Mouse (Mus musculus): ENCODE measurements around the gene Fam180a. TPM values are rescaled to one million over a fixed set of nuclear protein-coding genes. Genes with fewer than 3 reads are reported as not detected.
"Not testable (repeated sequence)": the region's sequence is repeated elsewhere in the genome, so short reads cannot be mapped to it uniquely, and the experiment has no call there.

The Fam180a gene
- total RNA-seq (2021): 1 to 10 TPM; 3.5 to 4.4 TPM
- long read RNA-seq, experiment 1, transcript Fam180a-201 (3 exons, 1,606 nt): major isoform, 5 of 5 reads
- long read RNA-seq, experiment 1, partial matches to known transcripts: 0 of 5 reads
- long read RNA-seq, experiment 1, other reads (novel, unspliced or antisense): 0 of 5 reads
- long read RNA-seq, experiment 2, partial matches to known transcripts: 1 of 5 reads
- long read RNA-seq, experiment 2, other reads (novel, unspliced or antisense): 0 of 5 reads

DNA sequence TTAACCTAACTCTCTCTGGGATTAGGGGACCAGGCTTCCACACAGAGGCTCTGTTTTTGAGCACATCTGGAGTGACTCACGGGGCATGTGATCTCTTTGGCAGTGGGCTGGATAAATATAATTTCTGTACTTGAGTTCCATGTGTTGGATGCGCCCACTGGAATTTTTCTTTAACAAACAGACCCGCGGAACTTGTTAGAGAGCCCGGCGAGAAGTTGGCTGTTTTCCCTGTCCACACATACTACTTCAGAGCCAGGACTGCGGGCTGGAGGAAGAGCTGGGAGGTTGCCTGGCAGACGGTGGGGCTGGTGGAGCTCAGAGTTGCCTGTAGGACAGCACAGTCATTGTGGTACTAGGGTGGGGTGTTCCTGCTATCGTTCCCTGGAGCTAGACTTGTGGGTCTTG, at the start of gene Fam180a:
Gene Fam180a (minus strand): TSS at position 31 of the 405 bp plus-strand sequence.
- no peak within 1 kb of the TSS for H3K27ac ChIP-seq
- peak; percentile 15 to 31 for DNase-seq (ENCODE audit: extremely low spot score in 1 of 2, low spot score in 2 of 2)
- no peak for TF ChIP-seq CTCF (IDR thresholded peaks at IDR 0.05)
- intact Hi-C loops (cut with DNase I): no loop called here
- H3K4me3 ChIP-seq: no peak within 1 kb of the TSS

DNA sequence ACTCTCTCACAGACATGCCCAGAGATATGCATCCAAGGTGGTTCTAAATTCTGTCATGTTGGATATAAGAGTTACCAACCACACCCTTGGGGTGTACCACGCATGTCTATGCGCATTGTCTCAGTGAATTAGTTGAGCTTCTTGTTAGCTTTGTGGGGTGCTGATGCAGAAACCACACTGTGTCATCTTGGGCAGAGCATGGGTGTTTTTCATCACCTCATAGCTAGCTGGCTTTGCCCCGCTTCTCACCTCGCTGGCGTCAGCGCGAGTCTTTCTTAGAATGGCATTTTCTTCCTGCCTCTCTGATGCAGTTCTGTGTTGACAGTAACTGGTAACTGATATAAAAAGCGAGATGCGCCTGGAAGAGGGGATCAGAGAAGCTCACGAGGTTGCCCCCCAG, 48.1 kb upstream of the Fam180a start:
- DNase-seq (ENCODE audit: extremely low spot score in 1 of 2, low spot score in 2 of 2): no peak
- intact Hi-C loops (cut with DNase I): loop anchor here (10.0 kb wide), 1 partner anchor 119 kb away; no protein-coding TSS in a partner anchor
- no peak overlapping the region for H3K4me3 ChIP-seq
- no peak overlapping the region for H3K27ac ChIP-seq
- TF ChIP-seq CTCF (IDR thresholded peaks at IDR 0.05): no peak

DNA sequence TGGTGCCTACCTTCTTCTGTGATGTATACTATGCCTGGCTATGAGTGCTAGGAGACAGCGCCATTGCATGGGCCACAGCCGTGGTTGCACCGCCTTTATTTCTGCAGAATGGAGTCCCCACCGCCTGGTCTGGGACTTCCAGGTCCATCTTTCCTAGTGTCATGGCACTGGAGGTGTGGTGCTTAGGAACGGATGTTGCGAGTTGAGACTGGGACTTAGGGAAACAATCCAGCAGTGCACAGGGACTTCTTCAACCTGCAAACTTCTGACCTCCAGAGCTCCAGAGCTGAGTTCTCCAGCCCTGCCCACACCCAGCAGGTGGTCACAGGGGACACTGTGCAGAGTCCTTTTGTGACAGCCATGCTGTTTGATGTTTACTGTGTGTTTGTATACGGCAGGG, 44.4 kb upstream of the Fam180a start:
- Histone ChIP-seq H3K4me3 (no peak overlapping the region), H3K27ac (no peak overlapping the region)
- no peak for TF ChIP-seq CTCF (IDR thresholded peaks at IDR 0.05)
- intact Hi-C loops (cut with DNase I): loop anchor here (10.0 kb wide), 1 partner anchor 116 kb away; no protein-coding TSS in a partner anchor
- DNase-seq (ENCODE audit: extremely low spot score in 1 of 2, low spot score in 2 of 2): no peak

DNA sequence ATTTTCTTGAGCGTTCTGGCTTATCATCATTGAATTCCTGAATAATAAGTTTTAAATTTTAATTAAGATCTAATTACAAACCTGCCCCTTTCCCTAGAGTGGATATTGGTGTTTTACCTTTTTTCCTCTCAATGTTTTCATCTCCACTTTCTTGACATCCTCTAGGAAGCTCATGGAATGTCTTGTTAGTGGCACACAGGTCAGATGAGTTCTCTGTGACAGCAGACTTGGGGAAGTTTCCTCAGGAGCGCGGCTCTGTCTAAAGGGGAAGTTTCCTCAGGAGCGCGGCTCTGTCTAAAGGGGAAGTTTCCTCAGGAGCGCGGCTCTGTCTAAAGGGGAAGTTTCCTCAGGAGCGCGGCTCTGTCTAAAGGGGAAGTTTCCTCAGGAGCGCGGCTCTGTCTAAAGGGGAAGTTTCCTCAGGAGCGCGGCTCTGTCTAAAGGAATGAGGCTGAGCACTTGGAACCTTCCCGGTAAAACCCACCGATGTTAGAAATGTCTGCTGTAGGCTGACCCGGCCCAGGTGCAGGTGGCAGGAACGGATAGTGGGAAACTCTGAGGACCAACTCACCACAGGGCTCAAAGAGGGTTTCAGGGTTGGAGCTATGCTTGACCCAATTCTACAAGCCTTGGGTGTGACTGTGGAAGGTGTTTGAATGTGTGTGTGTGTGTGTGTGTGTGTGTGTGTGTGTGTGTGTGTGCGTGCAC, 43.8 kb upstream of the Fam180a start:
- DNase-seq (ENCODE audit: extremely low spot score in 1 of 2, low spot score in 2 of 2); H3K4me3 ChIP-seq; H3K27ac ChIP-seq: not testable (repeated sequence)
- intact Hi-C loops (cut with DNase I): loop anchor here (10.0 kb wide), 1 partner anchor 115 kb away; no protein-coding TSS in a partner anchor

DNA sequence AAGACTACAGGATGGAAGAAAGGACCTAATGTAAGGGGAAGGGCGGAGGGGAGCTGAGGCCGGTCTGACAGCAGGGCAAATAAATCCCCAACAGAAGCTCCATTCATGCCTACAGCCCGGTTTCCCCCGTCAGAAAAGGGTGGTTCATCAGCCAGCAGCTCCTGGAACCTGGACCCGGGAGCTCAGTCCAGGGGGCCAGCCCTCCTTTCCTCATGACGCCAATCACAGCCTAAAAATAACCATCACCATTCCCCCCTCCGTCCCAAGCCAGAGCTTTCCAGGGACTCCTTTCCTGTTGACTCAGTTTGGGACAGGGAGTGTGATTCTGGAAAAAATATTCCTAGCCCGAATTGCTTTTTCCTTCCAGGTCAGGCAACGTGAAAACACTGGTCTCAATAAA, 36.7 kb upstream of the Fam180a start:
- H3K27ac ChIP-seq: no peak overlapping the region
- TF ChIP-seq CTCF (IDR thresholded peaks at IDR 0.05): no peak
- no peak overlapping the region for H3K4me3 ChIP-seq
- intact Hi-C loops (cut with DNase I): no loop called here
- no peak for DNase-seq (ENCODE audit: extremely low spot score in 1 of 2, low spot score in 2 of 2)

DNA sequence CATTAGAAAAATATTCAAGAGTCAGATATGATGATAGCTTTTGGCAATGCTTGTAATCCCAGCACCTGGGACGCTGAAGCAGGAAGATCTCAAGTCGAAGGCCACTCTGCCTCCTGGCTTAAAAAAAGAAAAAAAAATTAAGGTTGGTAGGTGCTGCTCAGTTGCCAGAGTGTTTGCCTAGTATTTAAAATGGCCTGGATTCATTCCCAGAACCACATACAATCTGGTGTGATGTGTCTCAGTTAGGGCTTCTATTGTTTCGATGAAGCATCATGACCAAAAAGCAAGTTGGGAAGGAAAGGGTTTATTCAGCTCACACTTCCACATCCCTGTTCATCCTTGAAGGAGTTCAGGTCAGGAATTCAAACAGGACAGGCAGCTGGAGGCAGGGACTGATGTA, 29.4 kb upstream of the Fam180a start:
- Histone ChIP-seq H3K27ac (no peak overlapping the region), H3K4me3 (no peak overlapping the region)
- no peak for DNase-seq (ENCODE audit: extremely low spot score in 1 of 2, low spot score in 2 of 2)
- intact Hi-C loops (cut with DNase I): no loop called here
- TF ChIP-seq CTCF (IDR thresholded peaks at IDR 0.05): no peak

DNA sequence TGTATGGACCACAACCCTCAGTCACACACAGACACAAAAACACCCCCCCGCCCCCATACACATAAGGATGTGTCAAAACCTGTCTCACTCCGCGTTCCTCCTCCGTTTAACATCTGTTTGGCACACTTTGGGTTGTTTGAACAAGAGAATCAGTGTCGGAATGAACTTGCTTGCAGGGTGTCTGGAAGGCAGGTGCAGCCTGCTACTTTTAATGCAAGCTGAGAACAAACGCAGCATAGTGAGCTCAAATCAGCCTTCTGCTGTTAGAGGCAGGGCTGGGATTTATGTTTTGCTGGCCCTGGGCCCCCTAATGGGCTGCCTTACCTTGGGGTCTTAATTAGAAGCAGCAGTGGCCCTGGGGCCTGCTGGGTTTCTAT, 28.7 kb upstream of the Fam180a start:
- H3K4me3 ChIP-seq: no peak overlapping the region
- no peak for TF ChIP-seq CTCF (IDR thresholded peaks at IDR 0.05)
- no peak overlapping the region for H3K27ac ChIP-seq
- intact Hi-C loops (cut with DNase I): no loop called here
- no peak for DNase-seq (ENCODE audit: extremely low spot score in 1 of 2, low spot score in 2 of 2)

DNA sequence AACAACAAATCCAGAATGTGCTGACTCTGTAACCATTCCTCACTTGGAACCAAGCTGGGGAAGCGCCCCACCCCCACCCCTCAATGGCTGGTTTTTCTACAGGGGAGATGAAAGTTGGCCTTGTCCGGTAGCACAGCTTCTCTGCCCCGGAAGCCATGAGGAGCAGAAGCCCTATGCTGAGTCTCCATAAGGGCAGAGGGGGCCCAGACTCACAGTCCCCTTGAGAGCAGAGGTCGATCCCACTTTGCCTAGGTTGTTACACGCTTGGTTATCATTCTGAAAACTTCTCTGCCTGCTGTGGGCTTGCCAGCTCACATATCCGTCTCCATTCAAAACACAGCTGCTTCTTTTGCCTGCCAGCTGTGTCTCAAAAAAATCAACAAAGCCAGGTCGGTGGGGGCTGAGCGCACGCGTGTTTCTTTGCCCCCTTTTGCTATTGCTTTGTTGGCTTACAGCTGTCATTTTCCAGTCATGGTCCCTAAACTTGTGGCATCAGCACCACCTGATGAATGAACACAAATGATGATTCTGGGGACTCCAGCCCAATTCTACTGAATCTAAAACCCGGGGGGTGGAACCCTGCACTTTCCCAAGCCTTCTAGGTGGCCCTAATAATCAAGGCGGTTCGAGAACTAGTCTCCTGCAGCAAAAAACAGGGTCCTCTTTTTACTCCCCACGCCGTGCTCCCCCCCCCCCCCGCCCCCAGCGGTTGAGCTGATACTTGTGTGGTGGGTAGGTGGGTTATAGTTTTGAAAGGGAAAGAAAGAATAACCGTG, 28.1 kb upstream of the Fam180a start:
- Histone ChIP-seq H3K4me3 (no peak overlapping the region), H3K27ac (no peak overlapping the region)
- DNase-seq (ENCODE audit: extremely low spot score in 1 of 2, low spot score in 2 of 2): no peak
- intact Hi-C loops (cut with DNase I): no loop called here
- no peak for TF ChIP-seq CTCF (IDR thresholded peaks at IDR 0.05)

DNA sequence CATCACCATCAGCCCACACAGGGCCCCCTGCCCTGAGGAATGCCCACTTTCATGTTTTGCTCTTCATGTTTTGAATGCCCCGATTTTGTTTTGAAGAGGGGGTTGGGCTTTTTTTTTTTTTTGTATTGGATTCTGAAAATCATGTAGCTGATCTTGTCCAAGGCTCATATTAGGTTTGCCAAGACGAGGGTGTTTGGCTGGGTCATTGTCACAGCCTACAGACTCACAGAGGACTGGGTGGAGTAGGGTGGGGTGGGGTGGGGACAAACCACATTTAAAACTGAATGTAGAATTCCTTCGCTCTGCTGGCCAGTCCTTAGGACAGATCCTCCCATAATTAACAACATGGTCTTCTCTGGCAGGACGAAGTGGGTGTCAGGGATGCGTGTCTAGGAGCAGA, 27.5 kb upstream of the Fam180a start:
- intact Hi-C loops (cut with DNase I): no loop called here
- DNase-seq (ENCODE audit: extremely low spot score in 1 of 2, low spot score in 2 of 2): no peak
- Histone ChIP-seq H3K27ac (no peak overlapping the region), H3K4me3 (no peak overlapping the region)
- no peak for TF ChIP-seq CTCF (IDR thresholded peaks at IDR 0.05)

DNA sequence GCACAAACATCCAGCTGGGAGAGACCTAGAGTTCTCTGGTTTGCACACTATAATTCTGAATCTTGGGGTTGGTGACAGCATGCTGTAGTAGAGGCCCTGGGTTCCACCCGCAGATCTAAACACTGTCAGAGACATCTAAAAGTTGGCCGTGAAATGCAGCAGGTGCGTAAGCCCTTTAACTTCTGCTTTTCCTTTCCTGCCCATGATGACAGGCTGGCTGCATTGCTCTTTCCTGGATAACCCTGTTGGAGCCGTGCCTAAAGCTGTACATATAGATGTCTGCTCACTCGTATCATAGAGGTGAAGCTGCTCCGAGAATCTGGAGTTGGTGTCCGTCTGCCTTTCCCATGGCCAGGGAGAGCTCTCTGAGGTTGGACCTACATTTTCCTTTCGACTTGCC, 26.9 kb upstream of the Fam180a start:
- Histone ChIP-seq H3K27ac (no peak overlapping the region), H3K4me3 (no peak overlapping the region)
- no peak for TF ChIP-seq CTCF (IDR thresholded peaks at IDR 0.05)
- DNase-seq (ENCODE audit: extremely low spot score in 1 of 2, low spot score in 2 of 2): no peak
- intact Hi-C loops (cut with DNase I): no loop called here

DNA sequence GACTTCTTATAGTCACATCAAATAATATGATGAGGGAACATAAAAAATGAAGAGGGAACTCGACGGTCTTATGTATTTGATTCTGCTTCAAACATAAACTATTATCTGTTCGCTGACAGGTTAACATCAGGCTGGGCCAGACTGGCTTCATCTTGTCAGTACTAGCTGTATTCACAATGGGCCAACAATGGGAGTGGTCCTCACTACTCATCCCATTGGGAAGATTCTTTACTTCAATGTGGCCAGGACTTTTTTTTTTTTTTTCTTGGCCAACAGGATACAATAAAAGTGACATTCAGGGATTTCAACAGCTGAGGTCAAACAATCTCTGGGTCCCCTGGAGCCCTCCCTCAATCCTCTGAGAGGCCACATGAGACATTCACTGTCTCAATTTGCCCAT, 25.9 kb upstream of the Fam180a start:
- intact Hi-C loops (cut with DNase I): no loop called here
- TF ChIP-seq CTCF (IDR thresholded peaks at IDR 0.05): no peak
- no peak for DNase-seq (ENCODE audit: extremely low spot score in 1 of 2, low spot score in 2 of 2)
- Histone ChIP-seq H3K4me3 (no peak overlapping the region), H3K27ac (no peak overlapping the region)

DNA sequence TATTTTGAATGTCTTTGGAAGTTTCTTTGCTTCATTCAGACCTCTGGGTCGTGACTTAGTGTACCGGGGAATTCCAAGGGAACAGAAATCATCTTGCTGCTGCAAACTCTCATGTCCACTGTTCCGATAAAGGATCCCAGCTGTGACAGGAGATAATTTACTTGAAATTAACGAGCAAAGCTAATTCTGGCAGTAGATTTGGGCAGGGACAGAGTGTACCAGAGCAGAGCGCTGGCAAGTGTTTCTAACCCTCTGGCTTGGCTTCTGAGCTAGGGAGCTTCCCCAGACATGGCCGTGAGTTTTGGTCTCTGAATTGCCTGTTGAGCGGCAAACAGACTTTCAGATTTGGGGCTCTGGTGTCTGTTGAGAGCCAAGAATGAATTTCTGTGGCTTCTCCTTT, 23.8 kb upstream of the Fam180a start:
- TF ChIP-seq CTCF (IDR thresholded peaks at IDR 0.05): no peak
- H3K27ac ChIP-seq: no peak overlapping the region
- intact Hi-C loops (cut with DNase I): no loop called here

More for the DNA sequence above, 23.8 kb upstream of the Fam180a start:
- no peak overlapping the region for H3K4me3 ChIP-seq
- DNase-seq (ENCODE audit: extremely low spot score in 1 of 2, low spot score in 2 of 2): no peak

All from left cerebral cortex, adult 2 months (tissue).